Mouse (Mus musculus) ovary, postnatal 14 days (tissue): ENCODE measurements around the gene Nr2c2ap.
A peak's percentile ranks its signal among the peaks of the same experiment; 100 is the strongest.

Experiments
- DNase-seq: peaks from one replicate; pipeline ENCODE4 v3.0.0; 2022; ENCODE audit warnings: low spot score

Nr2c2ap gene

GRCm38 (mm10) chr8:70131166-70131883 lies at the start of gene Nr2c2ap:
Nr2c2ap (plus strand) TSS chr8:70131333.
- DNase-seq: peak; percentile 49

GRCm38 (mm10) chr8:70081976-70082375 lies 49.2 kb upstream of the Nr2c2ap start:
- no peak for DNase-seq

GRCm38 (mm10) chr8:70083285-70083684 lies 47.8 kb upstream of the Nr2c2ap start, which contains the start of gene Hapln4:
Hapln4 (plus strand) TSS chr8:70083457.
- no peak for DNase-seq

- no peak for DNase-seq
Measured at GRCm38 (mm10) chr8:70084191-70085065, 46.7 kb upstream of the Nr2c2ap start.

GRCm38 (mm10) chr8:70086151-70086550 lies 45.0 kb upstream of the Nr2c2ap start:
- DNase-seq: no peak

GRCm38 (mm10) chr8:70087237-70087636 lies 43.9 kb upstream of the Nr2c2ap start:
- DNase-seq: no peak

- no peak for DNase-seq
Measured at GRCm38 (mm10) chr8:70087836-70088650, 43.1 kb upstream of the Nr2c2ap start.

- DNase-seq: no peak
Measured at GRCm38 (mm10) chr8:70089296-70089960, 41.7 kb upstream of the Nr2c2ap start.

GRCm38 (mm10) chr8:70092786-70093185 lies 38.3 kb upstream of the Nr2c2ap start:
- no peak for DNase-seq

GRCm38 (mm10) chr8:70099276-70099675 lies 31.9 kb upstream of the Nr2c2ap start:
- no peak for DNase-seq

- no peak for DNase-seq
Measured at GRCm38 (mm10) chr8:70100241-70100640, 30.9 kb upstream of the Nr2c2ap start.

GRCm38 (mm10) chr8:70104506-70104905 lies 26.6 kb upstream of the Nr2c2ap start:
- DNase-seq: no peak

GRCm38 (mm10) chr8:70104922-70105321 lies 26.2 kb upstream of the Nr2c2ap start:
- no peak for DNase-seq

- no peak for DNase-seq
Measured at GRCm38 (mm10) chr8:70110451-70110850, 20.7 kb upstream of the Nr2c2ap start.

GRCm38 (mm10) chr8:70111192-70111795 lies 19.8 kb upstream of the Nr2c2ap start:
- no peak for DNase-seq

- DNase-seq: no peak
Measured at GRCm38 (mm10) chr8:70112401-70113016, 18.6 kb upstream of the Nr2c2ap start.

- DNase-seq: no peak
Measured at GRCm38 (mm10) chr8:70114488-70114887, 16.6 kb upstream of the Nr2c2ap start.

- no peak for DNase-seq
Measured at GRCm38 (mm10) chr8:70114892-70115291, 16.2 kb upstream of the Nr2c2ap start.

GRCm38 (mm10) chr8:70117611-70118010 lies 13.5 kb upstream of the Nr2c2ap start:
- DNase-seq: peak; percentile 26
